8 mouse cellular contexts compared by ENCODE assay signal in genomic region chr7:100911246-100911770, GRCm38 (mm10). TPM values are rescaled to one million over a fixed set of nuclear protein-coding genes. Genes with fewer than 3 reads are reported as not detected.
DNase-seq lines count a peak whose midpoint lies in the region; ATAC-seq lines count a peak whose summit lies in the region.
"Had no signal": no experiment of that assay in that cellular context is flagged by ENCODE, and none has a peak within 500 bp of the region (broad histone marks: within the 10 kb centered on the region; RNA-seq: fewer than 3 reads in every experiment).

No protein-coding gene starts in this region.

- peaks cover 37% of the 10 kb centered on the region for H3K4me1 ChIP-seq in hindbrain, embryonic 13.5 days (replicated peaks)
- peaks cover 26% of the 10 kb centered on the region for H3K4me1 ChIP-seq in liver, embryonic 11.5 days (replicated peaks; ENCODE audit: control insufficient read depth, insufficient read depth, low read length)

- no peak for ATAC-seq in hindbrain, embryonic 13.5 days (ENCODE audit: low FRiP score)
- ATAC-seq in liver, embryonic 11.5 days (replicated peaks; ENCODE audit: low FRiP score), result peak; percentile 42
- no peak for ATAC-seq in cerebellum, adult (ENCODE audit: insufficient number of reproducible peaks, low FRiP score, low TSS enrichment)

- H3K27me3 ChIP-seq in hindbrain, embryonic 13.5 days, result no peaks in the 10 kb centered on the region
- H3K27me3 ChIP-seq in liver, embryonic 11.5 days (replicated peaks; ENCODE audit: control insufficient read depth, insufficient read depth, low read length), result no peaks in the 10 kb centered on the region

- H3K36me3 ChIP-seq in hindbrain, embryonic 13.5 days, result no peaks in the 10 kb centered on the region
- peaks cover 3% of the 10 kb centered on the region; the same call in 1 of the 2 replicates for H3K36me3 ChIP-seq in liver, embryonic 11.5 days (ENCODE audit: control insufficient read depth, insufficient read depth, low read length)

- 0 out of 2 replicates have a peak overlapping the region, but pooled peaks have one; percentile 42 for H3K27ac ChIP-seq in hindbrain, embryonic 13.5 days
- H3K27ac ChIP-seq in liver, embryonic 11.5 days (ENCODE audit: low read depth, low read length), result peak overlapping the region; percentile 74; the same call in 1 of the 2 replicates

- H3K4me3 ChIP-seq in hindbrain, embryonic 13.5 days, result no peak overlapping the region
- H3K4me3 ChIP-seq in liver, embryonic 11.5 days (ENCODE audit: low read depth, low read length), result no peak overlapping the region
- H3K4me3 ChIP-seq: megakaryocyte, embryonic 14.5 days had no signal

- H3K4me2 ChIP-seq in hindbrain, embryonic 13.5 days, result no peak overlapping the region
- peak overlapping the region; percentile 32 for H3K4me2 ChIP-seq in liver, embryonic 11.5 days

- H3K9me3 ChIP-seq in hindbrain, embryonic 13.5 days, result no peaks in the 10 kb centered on the region
- H3K9me3 ChIP-seq in liver, embryonic 11.5 days (ENCODE audit: control insufficient read depth, low read length), result no peaks in the 10 kb centered on the region
- H3K9me3 ChIP-seq: megakaryocyte, embryonic 14.5 days had no signal

- DNase-seq in NIH3T3 (ENCODE audit: low read depth), result peak; percentile 71
- peak; percentile 76 to 78 for DNase-seq in adrenal gland, postnatal 36 days
- no peak for DNase-seq in liver, embryonic 11.5 days (ENCODE audit: low spot score)
- DNase-seq in yolk sac, embryonic 10.5 days (ENCODE audit: low spot score), result peak; percentile 83
- no peak for DNase-seq in layer of hippocampus, postnatal 25 days (ENCODE audit: extremely low spot score in 1 of 2, low spot score in 1 of 2)

- H3K9ac ChIP-seq in hindbrain, embryonic 13.5 days, result no peak overlapping the region
- no peak overlapping the region for H3K9ac ChIP-seq in liver, embryonic 11.5 days (ENCODE audit: low read depth, low read length)

- WGBS in hindbrain, embryonic 13.5 days, result 3% methylated on average over 2 of the region's 2 CpGs
- WGBS in liver, embryonic 11.5 days, result 36% methylated on average over 2 of the region's 2 CpGs

RNA-seq across cellular contexts. Expression of gene Arhgef17, which starts 20.6 kb away (rescaled TPM):
- 10 to 100 TPM; 63.3 to 69.0 TPM for total RNA-seq in adrenal gland, postnatal 36 days (2021)
- polyA plus RNA-seq in hindbrain, embryonic 13.5 days (2015; fragmentation: Nextera tagmentation; extraction: Ambion mirVana), result 7.2 and 7.7 TPM in 2 replicates
- 4.5 and 5.4 TPM in 2 replicates for polyA plus RNA-seq in liver, embryonic 11.5 days (2014; fragmentation: Nextera tagmentation; extraction: Ambion mirVana)
- 100 to 1,000 TPM; 140 to 146 TPM for total RNA-seq in layer of hippocampus, postnatal 25 days (2021)

RNA-seq across cellular contexts. Expression of gene Relt, which starts 48.1 kb away (rescaled TPM):
- 1 to 10 TPM; 1.6 to 4.2 TPM for total RNA-seq in adrenal gland, postnatal 36 days (2021)
- polyA plus RNA-seq in hindbrain, embryonic 13.5 days (2015; fragmentation: Nextera tagmentation; extraction: Ambion mirVana), result 4.3 and 4.8 TPM in 2 replicates
- polyA plus RNA-seq in liver, embryonic 11.5 days (2014; fragmentation: Nextera tagmentation; extraction: Ambion mirVana), result 14.6 and 17.0 TPM in 2 replicates
- 10 to 100 TPM; 10.1 to 10.4 TPM for total RNA-seq in layer of hippocampus, postnatal 25 days (2021)

Comparison
In these comparisons a context has a peak if more than half of its experiments do, and no peak if none do; other contexts are left out.
1. DNase-seq: peak in NIH3T3 (single experiment), adrenal gland, postnatal 36 days (2 of 2) and yolk sac, embryonic 10.5 days (single experiment); none in liver, embryonic 11.5 days (single experiment) and layer of hippocampus, postnatal 25 days (0 of 2).